ENCODE assay signal across 13 mouse cellular contexts in the genomic region with DNA sequence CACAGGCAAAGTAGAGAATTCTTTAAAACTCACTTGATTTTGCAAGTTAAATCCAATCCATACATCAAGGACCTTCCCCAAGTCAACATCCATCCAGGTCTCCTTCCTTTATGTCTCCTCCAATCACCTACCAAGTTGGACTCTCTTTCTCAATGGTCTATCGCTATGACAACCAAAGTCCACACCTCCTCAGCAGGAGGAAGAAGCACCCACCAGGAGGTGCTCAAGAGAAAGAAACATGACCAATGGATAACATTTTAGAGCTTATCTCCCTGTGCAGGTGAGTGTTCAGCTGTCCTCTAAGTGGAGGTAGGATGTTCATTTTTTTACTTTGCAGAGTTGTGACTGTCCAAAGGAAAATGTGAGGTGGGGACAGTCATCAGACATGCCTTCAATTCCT.
DNase-seq lines count a peak whose midpoint lies in the region; ATAC-seq and TF ChIP-seq lines count a peak whose summit lies in the region.
"Had no signal": no experiment of that assay in that cellular context is flagged by ENCODE, and none has a peak within 500 bp of the region (broad histone marks: within the 10 kb centered on the region; RNA-seq: fewer than 3 reads in every experiment).

No protein-coding gene starts in this region.

- peak; percentile 8 for DNase-seq in embryo, embryonic 10 days (ENCODE audit: low spot score)
- no peak for DNase-seq in embryo, embryonic 10.5 days (ENCODE audit: low spot score)
- DNase-seq in lung, embryonic 14.5 days, result no peak
- no peak for DNase-seq in lung, adult 2 months
- peak; percentile 56 for DNase-seq in ZHBTc4 (ENCODE audit: low read depth, low spot score)
- peak; percentile 5 to 36 for DNase-seq in thymus, postnatal 10 days (ENCODE audit: low spot score in 2 of 2)
- no peak for DNase-seq in left cerebral cortex, postnatal 10 days (ENCODE audit: extremely low spot score in 1 of 2, low spot score in 2 of 2)
- no peak for DNase-seq in retina, postnatal 1 day
- DNase-seq: cerebellum, adult 11-12 months; gastrocnemius, postnatal 10 days; heart, postnatal 14 days had no signal

- H3K4me2 ChIP-seq in lung, embryonic 14.5 days, result no peak overlapping the region
- H3K4me2 ChIP-seq: limb, embryonic 12.5 days; neural tube, embryonic 13.5 days had no signal

- intact Hi-C loops in left cerebral cortex, postnatal 10 days (cut with DNase I), result loop anchor here (10.0 kb wide), 1 partner anchor 271 kb away; the partner anchor contains the start of gene Basp1

- no peak for ATAC-seq in lung, embryonic 14.5 days (ENCODE audit: insufficient read depth)

- peak; percentile 25; the same call in 1 of the 2 replicates for TF ChIP-seq CTCF in lung, embryonic 14.5 days (IDR thresholded peaks at IDR 0.05; ENCODE audit: low read depth)
- no peak for TF ChIP-seq CTCF in lung, adult 2 months (IDR thresholded peaks at IDR 0.05; ENCODE audit: insufficient read depth, low read length)

- no peak overlapping the region for H3K4me3 ChIP-seq in lung, embryonic 14.5 days (ENCODE audit: low read depth, low read length)
- no peak overlapping the region for H3K4me3 ChIP-seq in lung, adult 2 months (replicated peaks; ENCODE audit: extremely low read depth, low read depth, low read length)
- H3K4me3 ChIP-seq: limb, embryonic 12.5 days; neural tube, embryonic 13.5 days had no signal

- no peaks in the 10 kb centered on the region for H3K9me3 ChIP-seq in lung, embryonic 14.5 days (ENCODE audit: low read depth, low read length)
- H3K9me3 ChIP-seq: limb, embryonic 12.5 days; neural tube, embryonic 13.5 days had no signal

- WGBS in lung, embryonic 14.5 days, result 63% methylated on average over 1 of the region's 1 CpGs
- 67% methylated on average over 1 of the region's 1 CpGs for WGBS in lung, adult 2 months

- H3K27ac ChIP-seq in lung, embryonic 14.5 days (ENCODE audit: low read depth), result no peak overlapping the region
- H3K27ac ChIP-seq: limb, embryonic 12.5 days; neural tube, embryonic 13.5 days had no signal

- no peaks in the 10 kb centered on the region for H3K27me3 ChIP-seq in lung, embryonic 14.5 days (ENCODE audit: insufficient read depth, low read length)
- H3K27me3 ChIP-seq: limb, embryonic 12.5 days; neural tube, embryonic 13.5 days had no signal

- TF ChIP-seq POLR2A in lung, adult 2 months (IDR thresholded peaks at IDR 0.05; ENCODE audit: borderline replicate concordance, extremely low read depth, low read depth, low read length), result no peak

- peaks cover 3% of the 10 kb centered on the region; the same call in 1 of the 2 replicates for H3K4me1 ChIP-seq in lung, embryonic 14.5 days (ENCODE audit: insufficient read depth)
- no peaks in the 10 kb centered on the region for H3K4me1 ChIP-seq in lung, adult 2 months (ENCODE audit: control insufficient read depth, insufficient read depth, low read length)
- H3K4me1 ChIP-seq: limb, embryonic 12.5 days had no signal

- no peak overlapping the region for H3K9ac ChIP-seq in lung, embryonic 14.5 days
- H3K9ac ChIP-seq: limb, embryonic 12.5 days; neural tube, embryonic 13.5 days had no signal

- no peaks in the 10 kb centered on the region for H3K36me3 ChIP-seq in lung, embryonic 14.5 days (ENCODE audit: insufficient read depth)
- H3K36me3 ChIP-seq: limb, embryonic 12.5 days; neural tube, embryonic 13.5 days had no signal

Comparison
In these comparisons a context has a peak if more than half of its experiments do, and no peak if none do; other contexts are left out.
1. DNase-seq: peak in embryo, embryonic 10 days (single experiment), ZHBTc4 (single experiment) and thymus, postnatal 10 days (2 of 2); none in embryo, embryonic 10.5 days (single experiment), lung, embryonic 14.5 days (single experiment), lung, adult 2 months (single experiment), left cerebral cortex, postnatal 10 days (0 of 2) and retina, postnatal 1 day (single experiment).